Mouse (Mus musculus): ENCODE measurements at regions not wholly inside any gene's neighbourhood (a gene's known extent, or its start where the extent isn't known, plus 50 kb on each side); places are given as distances from the start of the nearest gene placed in this dataset.

GRCm38 (mm10) chr9:23039588-23039987 lies 183.3 kb upstream of the Bmper start:
- TF ChIP-seq CTCF (IDR thresholded peaks at IDR 0.05; ENCODE audit: borderline replicate concordance, insufficient read depth, low read length) (no peak), POLR2A (IDR thresholded peaks at IDR 0.05; ENCODE audit: low read depth, low read length) (no peak)
